Mouse (Mus musculus): ENCODE results near the gene D330020A13Rik.
A peak's percentile ranks its signal among the peaks of the same experiment; 100 is the strongest.

Gene D330020A13Rik

DNA sequence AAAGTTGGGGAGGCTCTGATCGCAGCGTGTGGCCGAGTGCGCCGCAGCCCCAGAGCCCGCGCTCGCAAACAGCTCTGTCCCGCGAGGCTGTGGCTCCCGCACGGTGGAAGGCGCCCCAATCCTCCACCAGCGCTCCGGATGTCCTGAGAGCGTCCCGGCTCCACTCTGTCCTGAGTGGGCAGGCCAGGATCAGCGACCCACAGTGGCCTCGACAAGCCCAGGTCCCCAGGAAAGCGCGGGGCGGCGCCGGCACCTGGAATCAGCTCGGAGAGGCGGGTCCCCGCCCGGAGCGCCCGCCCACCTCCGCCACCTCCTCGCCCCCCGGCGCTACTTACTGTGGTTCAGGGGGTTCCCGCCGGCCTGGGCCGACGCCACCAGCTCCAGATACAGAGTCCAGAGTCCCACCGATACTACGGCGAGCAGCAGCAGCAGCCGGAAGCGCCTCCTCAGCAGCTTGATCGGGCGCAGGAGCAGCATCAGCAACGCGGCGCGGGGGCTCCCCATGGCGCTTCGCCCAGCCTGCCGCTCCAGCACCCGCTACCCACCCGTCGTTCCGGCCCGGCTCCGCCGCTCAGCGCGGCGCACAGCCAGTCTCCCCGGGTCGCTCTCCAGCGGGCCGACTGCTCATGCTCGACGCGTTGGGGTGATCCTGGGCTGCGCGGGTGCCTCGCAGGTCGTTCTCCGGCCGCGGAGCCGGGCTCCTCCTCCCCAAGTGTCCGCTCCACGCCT, at the start of gene D330020A13Rik, which contains the start of gene B4galnt3:
TSS of gene D330020A13Rik (plus strand) at position 309 of the 729 bp plus-strand sequence.
TSS of gene B4galnt3 (minus strand) at position 504 of the 729 bp plus-strand sequence.
- DNase-seq (ENCODE audit: low read depth, low spot score): peak; percentile 76

DNA sequence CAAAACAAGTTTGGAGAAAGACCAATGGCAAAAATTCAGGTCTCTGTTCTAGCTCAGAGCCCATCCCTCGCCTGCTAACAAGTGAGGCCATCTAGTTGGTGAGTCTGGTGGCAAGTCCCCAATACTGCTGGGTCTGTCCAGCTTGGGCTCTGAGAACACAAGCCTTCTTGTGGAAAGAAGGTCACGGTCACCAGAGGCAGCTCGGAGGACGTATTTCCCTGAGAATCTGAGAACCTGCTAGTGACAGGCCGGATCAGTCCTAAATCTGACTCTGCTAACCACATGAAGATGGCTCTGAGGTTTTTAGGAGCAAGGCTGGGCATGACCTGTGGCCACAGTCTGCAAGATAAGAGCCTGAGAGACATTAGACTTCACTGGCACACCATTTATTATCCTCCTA, 47.5 kb upstream of the D330020A13Rik start:
- no peak for DNase-seq (ENCODE audit: low read depth, low spot score)

DNA sequence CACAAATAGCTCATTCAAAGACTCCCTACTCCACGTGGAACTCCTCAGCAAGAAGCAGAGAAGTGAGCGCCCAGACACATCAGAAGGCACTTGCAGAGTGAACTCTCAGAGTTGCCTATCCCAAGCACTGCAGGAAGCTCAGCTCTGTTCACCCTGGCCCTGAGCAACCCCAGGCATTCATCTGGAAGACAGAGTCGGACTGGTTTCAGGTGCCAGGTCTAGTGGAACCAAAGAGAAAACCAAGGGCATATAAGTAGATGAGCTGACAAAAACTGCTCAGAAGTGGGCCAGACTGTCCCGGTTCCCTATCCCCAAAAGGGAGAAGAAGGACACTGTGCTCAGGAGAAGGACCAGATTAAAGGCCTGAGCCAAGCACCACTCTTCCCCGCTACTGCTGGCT, 44.3 kb upstream of the D330020A13Rik start:
- DNase-seq (ENCODE audit: low read depth, low spot score): no peak

DNA sequence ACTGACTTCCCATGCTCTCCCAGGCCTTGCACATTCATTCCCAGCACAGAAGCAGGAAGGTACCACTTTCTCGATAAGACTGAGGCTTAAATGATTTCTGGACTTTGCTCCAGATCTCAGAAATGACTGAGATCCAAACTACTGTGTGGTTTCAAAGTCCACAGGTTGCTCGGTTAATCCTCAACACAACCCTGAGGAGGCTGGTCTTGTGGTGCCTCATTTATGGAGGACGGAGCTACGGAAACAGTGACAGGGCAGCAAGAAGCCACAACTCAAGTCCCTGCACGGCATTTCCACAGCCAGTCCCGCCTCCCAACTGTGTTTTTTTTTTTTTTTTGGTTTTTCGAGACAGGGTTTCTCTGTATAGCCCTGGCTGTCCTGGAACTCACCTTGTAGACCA, 43.2 kb upstream of the D330020A13Rik start:
- DNase-seq (ENCODE audit: low read depth, low spot score): no peak

DNA sequence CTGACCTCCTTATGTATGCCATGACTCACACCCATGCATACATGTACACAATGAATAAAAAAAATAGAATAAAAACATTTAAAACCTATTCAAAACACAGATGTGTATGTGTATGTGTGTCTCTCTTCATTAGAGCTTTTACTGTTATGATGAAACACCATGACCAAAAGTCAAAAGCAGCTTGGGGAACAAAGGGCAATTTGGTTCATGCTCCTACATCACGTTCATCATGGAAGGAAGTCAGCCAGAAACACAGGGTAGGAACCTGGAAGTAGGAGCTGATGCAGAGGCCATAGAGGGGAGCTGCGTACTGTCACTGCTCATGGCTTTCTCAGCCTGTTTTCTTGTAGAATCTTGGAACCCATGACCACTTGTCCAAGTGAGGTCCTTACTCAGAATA, 41.4 kb upstream of the D330020A13Rik start:
- DNase-seq (ENCODE audit: low read depth, low spot score): no peak

DNA sequence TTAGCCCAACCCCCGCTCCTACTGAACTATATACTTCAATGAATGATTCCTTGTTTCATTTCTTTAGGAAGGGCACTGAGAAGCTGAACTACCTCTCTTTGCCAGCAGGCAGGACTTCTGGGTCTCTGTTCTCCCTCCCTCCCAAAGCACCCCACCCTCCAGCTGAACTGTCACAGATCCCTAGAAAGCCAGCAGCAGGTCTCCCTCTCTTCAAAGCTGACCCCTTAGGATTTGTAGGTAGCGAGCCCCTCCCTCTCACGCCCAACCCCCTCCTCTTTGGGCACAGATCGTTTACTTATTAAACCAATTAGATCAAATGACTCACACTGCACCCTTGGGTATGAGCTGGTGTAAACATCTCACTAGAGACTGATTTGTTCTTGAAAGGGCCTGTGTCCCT, 39.5 kb upstream of the D330020A13Rik start:
- DNase-seq (ENCODE audit: low read depth, low spot score): no peak

DNA sequence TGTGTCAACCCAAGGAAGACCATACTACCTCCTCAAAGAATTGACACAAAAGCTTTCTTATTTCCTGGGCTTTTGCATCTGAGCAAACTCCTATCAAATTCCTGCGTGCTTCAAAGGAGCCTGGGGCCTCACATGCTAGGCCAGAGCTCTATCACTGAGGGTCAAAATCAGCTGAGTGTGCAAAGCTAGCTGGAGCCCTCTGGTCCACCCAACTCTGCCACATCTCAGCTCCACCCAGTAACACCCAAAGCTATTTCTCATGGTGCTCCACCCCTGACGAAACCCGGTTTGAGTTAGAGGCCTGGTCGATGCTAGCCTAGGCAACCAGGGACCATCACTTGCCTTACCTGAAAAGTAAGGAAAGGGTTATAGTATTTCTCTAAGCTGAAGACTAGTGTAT, 39.0 kb upstream of the D330020A13Rik start:
- no peak for DNase-seq (ENCODE audit: low read depth, low spot score)

DNA sequence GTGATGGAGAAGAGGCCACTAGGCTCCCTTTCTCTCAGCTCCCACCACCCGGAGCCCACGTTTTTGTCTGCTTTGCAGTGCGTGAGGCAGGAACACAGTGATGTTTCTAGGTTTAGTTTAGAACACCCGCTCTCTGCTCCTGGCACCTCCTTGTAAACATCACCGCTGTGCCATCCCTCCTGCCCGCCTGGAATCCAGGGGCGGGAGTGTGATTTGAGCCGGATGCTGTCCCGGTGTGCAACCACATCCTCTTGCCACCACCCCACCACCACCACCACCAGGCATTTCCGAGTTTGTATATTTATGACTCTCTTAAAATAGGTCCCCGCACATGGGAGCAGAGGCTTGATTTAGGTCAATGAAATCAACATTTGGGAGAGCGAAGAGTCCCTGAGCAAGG, 38.5 kb upstream of the D330020A13Rik start:
- DNase-seq (ENCODE audit: low read depth, low spot score): no peak

DNA sequence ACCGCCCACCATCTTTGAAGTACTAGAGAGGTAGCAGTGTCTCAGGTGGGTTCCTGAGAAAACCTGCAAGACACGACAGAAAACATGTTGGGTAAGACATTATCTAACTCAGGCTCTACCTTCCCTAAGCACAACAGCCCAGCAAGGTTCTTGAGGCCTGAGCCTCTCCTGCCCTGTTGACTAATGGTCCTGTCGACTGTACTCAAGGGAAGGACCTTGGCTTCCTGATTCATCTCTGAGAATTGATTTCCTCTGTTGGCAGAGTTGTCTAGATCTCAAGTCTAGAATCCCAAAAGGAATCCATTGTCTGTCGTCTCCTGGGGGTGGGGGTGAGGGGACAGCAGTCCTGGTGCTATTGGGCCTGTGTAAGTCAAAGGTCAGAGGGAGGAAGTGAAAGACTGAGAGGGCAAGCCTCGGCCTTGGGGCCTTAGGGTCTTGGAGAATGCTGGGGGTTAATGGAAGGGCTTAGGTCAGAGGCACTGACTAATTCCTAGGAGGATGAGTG, 37.7 kb upstream of the D330020A13Rik start:
- DNase-seq (ENCODE audit: low read depth, low spot score): no peak

DNA sequence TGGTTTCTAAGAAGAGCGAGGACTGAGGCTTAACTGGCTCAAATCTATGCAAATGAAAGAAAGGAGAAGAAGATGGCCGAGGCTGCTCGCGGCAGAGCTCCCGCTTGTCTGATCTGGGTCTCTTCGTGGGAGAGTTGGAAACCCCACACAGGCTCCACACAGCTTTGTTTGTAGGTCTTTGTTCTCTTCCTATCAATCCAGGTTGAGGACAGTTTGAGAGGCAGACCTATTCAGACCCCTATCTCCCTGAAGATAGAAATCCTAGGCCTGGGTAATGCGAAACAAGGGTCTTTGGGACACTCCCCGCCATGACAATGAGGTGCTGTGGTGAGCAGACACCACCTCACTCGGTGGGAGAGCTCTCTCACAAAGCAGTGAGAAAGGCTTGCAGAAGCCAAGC, 34.7 kb upstream of the D330020A13Rik start:
- peak; percentile 63 for DNase-seq (ENCODE audit: low read depth, low spot score)

DNA sequence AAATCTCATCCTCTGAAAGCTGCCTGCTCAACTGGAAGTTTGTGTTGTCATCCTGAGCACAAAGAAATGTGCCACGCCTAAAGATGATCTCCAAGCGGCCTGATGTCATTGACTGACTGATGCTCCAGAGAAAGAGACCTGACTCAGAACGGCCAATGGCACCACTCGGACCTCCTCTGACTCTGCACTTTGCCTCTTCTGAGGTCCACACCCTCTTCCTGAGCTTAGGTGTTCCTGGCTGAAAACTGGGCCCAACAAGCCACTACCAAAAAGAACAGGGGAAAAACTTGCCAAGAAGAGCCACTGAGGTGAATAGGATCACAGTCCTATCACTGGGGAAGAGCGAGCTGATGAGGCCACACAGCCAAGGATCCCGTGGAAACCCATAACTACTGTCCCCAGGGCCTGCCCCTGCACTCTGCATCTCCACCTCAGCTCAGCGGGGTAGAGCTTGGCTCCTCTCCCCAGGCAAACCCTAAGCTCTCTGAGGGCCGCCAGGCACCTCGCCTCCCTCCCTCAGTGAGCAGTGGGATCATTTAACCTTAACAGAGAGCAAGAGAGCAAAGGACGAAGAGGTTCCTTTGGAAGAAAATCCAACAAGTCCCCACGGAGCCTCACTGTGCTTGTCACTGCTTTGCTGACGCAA, 31.2 kb upstream of the D330020A13Rik start:
- DNase-seq (ENCODE audit: low read depth, low spot score): peak; percentile 68

DNA sequence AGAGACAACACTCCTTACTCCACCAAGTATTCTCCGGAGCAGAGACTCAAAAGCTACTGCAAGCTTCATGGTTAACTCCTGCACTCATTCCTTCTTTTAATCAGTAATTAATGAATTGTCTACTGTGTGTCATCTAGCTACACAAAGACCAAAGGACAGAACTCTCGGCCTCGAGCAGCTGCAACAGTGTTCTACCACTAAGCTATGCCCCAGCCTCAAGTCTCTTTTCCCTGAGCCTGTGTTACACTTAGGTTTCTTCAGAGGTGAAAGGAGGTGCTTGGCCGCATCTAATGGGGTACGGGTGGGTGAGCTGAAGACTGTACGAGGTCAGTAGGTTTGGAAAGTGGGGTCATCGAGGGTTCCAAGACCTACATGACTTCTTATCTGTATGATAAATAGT, 30.6 kb upstream of the D330020A13Rik start:
- no peak for DNase-seq (ENCODE audit: low read depth, low spot score)

DNA sequence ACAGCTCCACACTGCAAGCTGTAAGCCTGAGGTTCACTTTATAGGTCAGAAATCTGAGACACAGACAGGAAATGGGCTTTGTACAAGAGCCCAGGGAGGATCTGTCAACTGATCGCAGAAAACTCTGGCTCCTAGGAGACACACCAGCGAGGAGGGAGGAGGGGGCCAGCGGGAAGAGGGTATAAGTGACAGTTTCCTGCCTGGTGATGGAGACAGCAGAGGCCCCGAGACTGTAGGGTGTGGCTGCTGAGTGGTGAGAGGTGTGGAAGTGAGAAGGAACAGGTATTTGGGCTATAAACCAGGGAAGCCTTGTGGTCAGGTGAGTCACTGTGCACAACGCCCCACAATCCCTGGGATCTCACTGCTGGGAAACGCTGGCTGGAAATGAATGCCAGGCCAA, 30.0 kb upstream of the D330020A13Rik start:
- no peak for DNase-seq (ENCODE audit: low read depth, low spot score)

DNA sequence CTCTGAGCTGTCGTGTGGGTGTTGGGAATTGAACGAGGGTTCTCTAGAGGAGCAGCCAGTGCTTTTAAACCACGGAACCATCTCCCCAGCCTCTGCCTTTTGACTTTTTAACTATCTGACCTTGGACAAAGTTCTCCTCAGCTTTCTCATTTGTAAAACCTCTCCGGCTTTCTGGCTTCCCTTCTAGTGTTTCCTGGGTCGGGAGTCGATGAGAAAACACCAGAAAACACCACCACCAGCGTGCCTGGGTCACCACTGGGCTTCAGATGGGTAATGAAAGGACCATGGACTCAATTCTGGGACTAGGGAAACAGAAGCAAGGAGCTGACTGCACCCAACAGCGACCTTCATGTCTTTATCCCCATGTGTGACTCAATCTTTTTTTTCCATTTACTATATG, 20.0 kb upstream of the D330020A13Rik start:
- no peak for DNase-seq (ENCODE audit: low read depth, low spot score)

DNA sequence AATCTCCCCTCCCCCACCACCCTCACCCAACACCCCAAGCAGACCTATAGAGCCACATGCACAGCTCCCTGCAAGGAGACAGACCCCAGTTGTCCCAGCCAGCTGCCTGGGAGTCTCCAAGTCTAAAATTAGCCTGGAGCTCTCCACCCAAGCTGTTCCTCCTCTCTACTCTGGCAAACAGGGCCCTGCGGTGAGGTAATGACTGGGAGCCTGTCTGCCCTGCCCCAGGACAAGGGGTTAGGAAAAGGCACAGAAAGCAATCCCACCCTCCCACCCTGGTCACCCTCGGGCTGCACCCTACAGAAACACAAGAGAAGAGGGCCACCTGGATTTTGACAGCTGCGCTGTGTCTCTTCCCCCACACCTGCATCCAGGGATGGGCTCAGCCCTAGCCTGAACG, 19.3 kb upstream of the D330020A13Rik start:
- DNase-seq (ENCODE audit: low read depth, low spot score): peak; percentile 85

DNA sequence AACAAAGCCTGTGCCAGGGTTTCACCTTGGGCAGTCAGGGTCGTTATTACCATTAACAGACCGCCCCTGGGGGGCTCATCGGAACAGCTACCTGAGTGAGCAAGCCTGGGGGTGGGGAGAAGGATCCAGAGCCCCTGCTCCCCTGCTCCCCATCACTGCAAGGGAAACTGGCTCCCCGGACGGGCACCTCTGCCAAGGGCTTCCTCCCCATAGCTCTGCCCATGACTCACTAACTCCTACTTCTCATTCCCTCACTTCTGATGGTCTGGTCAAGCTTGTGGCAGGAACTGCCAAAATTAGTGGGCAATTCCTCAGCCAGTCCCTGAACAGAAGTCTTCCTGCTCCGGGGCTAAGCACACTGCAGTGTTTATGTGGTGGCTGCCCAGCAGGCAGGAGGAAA, 18.9 kb upstream of the D330020A13Rik start:
- DNase-seq (ENCODE audit: low read depth, low spot score): no peak

DNA sequence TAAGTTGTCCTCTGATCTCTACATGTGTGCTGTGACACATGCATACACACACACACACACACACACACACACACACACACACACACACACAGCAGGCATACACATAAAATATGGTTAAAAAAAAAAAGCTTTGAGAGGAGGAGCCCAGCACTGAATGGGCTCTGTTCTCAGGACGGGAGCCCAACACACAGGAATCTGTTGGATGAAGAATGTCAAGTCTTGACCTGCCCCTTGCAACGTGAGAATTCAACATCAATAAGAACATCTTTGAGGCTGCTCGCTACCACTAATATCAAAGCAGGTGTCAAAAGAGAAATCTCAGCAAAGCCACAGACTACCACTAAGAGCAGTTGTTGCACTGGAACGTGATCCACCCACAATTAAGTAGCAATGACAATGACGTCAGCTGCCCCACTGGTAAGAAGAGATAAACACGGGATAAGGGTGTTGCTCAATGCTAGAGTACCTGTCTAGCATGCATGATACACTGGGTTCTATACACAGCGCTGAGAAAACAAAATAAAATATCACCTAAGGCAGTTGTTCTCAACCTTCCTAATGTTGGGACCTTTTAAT, 17.2 kb upstream of the D330020A13Rik start:
- DNase-seq (ENCODE audit: low read depth, low spot score): no peak

DNA sequence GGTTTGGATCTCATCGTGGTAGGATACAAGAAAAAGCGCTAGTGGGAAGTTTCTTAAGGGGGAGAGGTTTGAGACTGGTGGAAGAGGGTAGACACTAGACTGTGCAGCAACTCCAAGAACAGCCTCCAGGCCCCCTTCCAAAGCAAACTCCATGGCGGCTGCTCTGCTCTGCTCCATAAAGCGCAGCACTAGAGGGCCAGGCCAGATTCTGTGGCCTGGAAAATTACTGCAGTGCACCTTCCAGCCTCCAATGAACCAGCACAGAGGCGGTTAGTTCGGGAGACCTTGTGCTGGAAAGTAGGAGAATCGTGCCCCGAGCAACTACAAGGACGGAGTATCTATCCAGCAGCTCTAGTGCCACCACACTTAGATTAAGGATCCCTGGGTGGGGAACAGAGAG, 6.9 kb upstream of the D330020A13Rik start:
- DNase-seq (ENCODE audit: low read depth, low spot score): peak; percentile 38

DNA sequence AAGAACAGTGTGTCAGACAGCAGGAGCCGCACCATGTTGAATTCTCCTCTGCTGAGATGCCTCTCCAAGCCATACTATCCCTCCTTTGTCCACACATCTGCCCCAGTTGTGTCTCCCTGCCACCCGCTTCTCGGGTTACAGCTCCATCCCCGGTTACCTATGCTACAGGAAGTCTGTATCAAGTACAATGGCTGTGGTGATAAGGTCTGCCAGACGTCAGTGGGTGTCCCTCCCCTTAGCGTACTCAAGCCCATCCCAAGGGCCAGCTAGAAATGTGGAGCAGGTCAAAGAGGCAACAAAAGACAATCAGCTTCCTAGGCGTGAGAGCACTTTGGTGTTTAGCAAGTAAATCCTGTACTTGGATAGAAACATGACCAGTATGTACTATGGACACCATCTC, 5.6 kb upstream of the D330020A13Rik start:
- DNase-seq (ENCODE audit: low read depth, low spot score): peak; percentile 70

DNA sequence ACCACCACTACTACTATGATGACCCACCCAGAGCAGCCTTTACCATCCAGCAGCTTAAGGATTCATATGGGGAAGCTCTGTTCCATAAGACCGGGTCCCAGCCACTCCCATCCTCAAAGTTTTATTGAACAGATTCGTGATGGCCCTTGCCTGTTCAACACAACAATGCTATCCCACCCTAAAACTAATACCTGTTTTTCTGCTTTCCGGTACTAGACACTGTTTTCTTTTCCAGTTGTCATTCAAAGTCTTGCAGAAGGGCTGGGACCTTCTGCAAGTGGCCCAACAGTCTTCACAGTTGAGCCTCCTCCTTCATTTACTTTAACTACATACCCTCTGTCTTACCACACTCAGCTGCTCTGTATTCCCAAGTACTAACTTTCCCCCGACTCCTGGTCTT, 4.7 kb upstream of the D330020A13Rik start:
- DNase-seq (ENCODE audit: low read depth, low spot score): peak; percentile 88

DNA sequence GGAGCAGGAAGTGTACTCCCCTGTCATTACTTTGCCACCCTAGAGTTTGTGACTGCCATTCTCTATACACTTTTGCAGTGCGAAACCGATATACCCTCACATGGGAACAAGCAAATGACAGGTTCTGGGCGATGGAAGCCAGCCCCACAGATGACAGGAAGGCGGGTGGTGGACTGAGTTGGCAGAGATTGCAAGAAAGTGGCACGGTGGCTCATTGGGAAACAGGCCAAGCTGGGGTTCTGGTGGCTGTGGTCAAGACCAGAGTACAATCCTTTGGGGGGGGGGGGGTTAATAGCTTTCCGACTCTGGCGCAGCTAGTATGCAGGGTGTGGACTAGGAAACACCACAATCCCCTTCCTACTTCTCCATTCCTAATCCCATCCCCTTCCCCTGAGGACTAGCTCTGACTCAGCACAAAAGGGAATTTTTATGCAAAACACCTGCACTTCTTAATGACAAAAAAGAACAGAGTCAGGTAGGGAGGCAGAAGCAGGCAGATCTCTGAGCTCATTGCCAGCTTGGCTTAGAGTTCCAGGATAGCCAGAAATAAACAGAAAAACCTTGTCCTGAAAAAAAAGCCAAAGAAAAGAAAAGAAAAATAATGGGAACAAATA, 2.7 kb upstream of the D330020A13Rik start:
- DNase-seq (ENCODE audit: low read depth, low spot score): peak; percentile 93

DNA sequence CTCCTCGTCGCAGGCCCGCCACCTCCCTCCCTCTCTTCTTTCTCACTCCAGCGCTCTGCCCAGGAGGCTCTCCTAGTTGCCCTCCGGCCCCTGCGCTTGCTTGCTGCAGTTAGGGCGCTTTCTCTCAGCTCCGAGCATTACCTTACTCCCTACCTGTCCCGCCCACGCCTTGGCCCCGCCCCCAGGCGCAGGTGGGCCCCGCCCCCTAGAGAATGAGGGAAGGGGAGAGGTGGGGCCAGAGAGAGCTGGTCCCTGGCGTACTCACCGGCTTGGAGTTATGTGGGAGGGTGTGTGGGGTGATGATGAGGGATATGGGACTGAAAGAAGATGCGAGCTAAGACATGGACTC, 595 bp downstream of the D330020A13Rik start:
- DNase-seq (ENCODE audit: low read depth, low spot score): peak; percentile 94
